Mouse (Mus musculus) v-Abl transformed pro-B cells (cell line): Measurements from ENCODE around the gene Dcpp1.
"Not testable (repeated sequence)": the region's sequence is repeated elsewhere in the genome, so short reads cannot be mapped to it uniquely, and the experiment has no call there.

ENCODE experiments used
- in situ Hi-C, 2 experiments: fragments of 400-800 bp; cut with MboI; formaldehyde crosslinking; loops; one replicate each; pipeline ENCODE4 v1.15.1; 2025; ENCODE audit not compliant: unreplicated experiment in 2 of 2

The Dcpp1 gene

GRCm38 (mm10) chr17:23880576-23880975, at the start of gene Dcpp1, which contains the start of gene Dcpp2:
Dcpp1 (plus strand) TSS chr17:23880876.
Dcpp2 (plus strand) TSS chr17:23880880.
- in situ Hi-C loops, result not testable (repeated sequence)

- in situ Hi-C loops, result no loop called here
These were observed 49.5 kb upstream of the Dcpp1 start for GRCm38 (mm10) chr17:23831201-23831600.

- in situ Hi-C loops, result no loop called here
These were observed 44.6 kb upstream of the Dcpp1 start, which contains the start of gene Prss33 for GRCm38 (mm10) chr17:23836006-23836575. Prss33 (minus strand) TSS chr17:23836056.

- in situ Hi-C loops, result no loop called here
These were observed 39.5 kb upstream of the Dcpp1 start for GRCm38 (mm10) chr17:23841145-23841544.

- in situ Hi-C loops, result no loop called here
These were observed 37.4 kb upstream of the Dcpp1 start for GRCm38 (mm10) chr17:23843141-23843811.

GRCm38 (mm10) chr17:23843812-23844273, 36.8 kb upstream of the Dcpp1 start, which contains the start of the genes Prss32 and Prss41:
Prss32 (plus strand) TSS chr17:23843855.
Prss41 (minus strand) TSS chr17:23844172.
- in situ Hi-C loops, result no loop called here

GRCm38 (mm10) chr17:23850028-23850427, 30.6 kb upstream of the Dcpp1 start:
- in situ Hi-C loops, result loop anchor here in 1 of 2 experiments (5.0 to 10.0 kb wide), 2 partner anchors 73 to 115 kb away; no protein-coding TSS in a partner anchor

- in situ Hi-C loops, result loop anchor here in 1 of 2 experiments (5.0 to 10.0 kb wide), 2 partner anchors 74 to 114 kb away; no protein-coding TSS in a partner anchor
These were observed 29.6 kb upstream of the Dcpp1 start for GRCm38 (mm10) chr17:23850853-23851749.

GRCm38 (mm10) chr17:23853292-23853691, 27.4 kb upstream of the Dcpp1 start:
- in situ Hi-C loops, result loop anchor here in 1 of 2 experiments (5.0 to 10.0 kb wide), 2 partner anchors 76 to 112 kb away; no protein-coding TSS in a partner anchor

GRCm38 (mm10) chr17:23854229-23854765, 26.4 kb upstream of the Dcpp1 start:
- in situ Hi-C loops, result loop anchor here in 1 of 2 experiments (5.0 to 10.0 kb wide), 2 partner anchors 77 to 111 kb away; no protein-coding TSS in a partner anchor

GRCm38 (mm10) chr17:23857193-23857592, 23.5 kb upstream of the Dcpp1 start:
- in situ Hi-C loops, result loop anchor here (5.0 to 10.0 kb wide), 2 partner anchors 80 to 108 kb away; no protein-coding TSS in a partner anchor

- in situ Hi-C loops, result loop anchor here (5.0 to 10.0 kb wide), 2 partner anchors 81 to 107 kb away; no protein-coding TSS in a partner anchor
These were observed 22.8 kb upstream of the Dcpp1 start for GRCm38 (mm10) chr17:23857913-23858312.

- in situ Hi-C loops, result no loop called here
These were observed 17.8 kb upstream of the Dcpp1 start for GRCm38 (mm10) chr17:23862926-23863325.

- in situ Hi-C loops, result no loop called here
These were observed 12.9 kb upstream of the Dcpp1 start, which contains the start of gene Prss21 for GRCm38 (mm10) chr17:23867756-23868155. Prss21 (plus strand) TSS chr17:23868056.

GRCm38 (mm10) chr17:23868513-23868912, 12.2 kb upstream of the Dcpp1 start:
- in situ Hi-C loops, result no loop called here

GRCm38 (mm10) chr17:23873884-23874856, 6.5 kb upstream of the Dcpp1 start:
- in situ Hi-C loops, result loop anchor here (5.0 kb wide), 2 partner anchors 83 to 88 kb away; partner anchors contain the start of gene Sbpl (in 1 of the 2)

GRCm38 (mm10) chr17:23876741-23877140, 3.9 kb upstream of the Dcpp1 start:
- in situ Hi-C loops, result no loop called here

GRCm38 (mm10) chr17:23877166-23877565, 3.5 kb upstream of the Dcpp1 start:
- in situ Hi-C loops, result no loop called here

- in situ Hi-C loops, result not testable (repeated sequence)
These were observed 36.5 kb downstream of the Dcpp1 start, which contains the start of gene Dcpp3 for GRCm38 (mm10) chr17:23917158-23917557. Dcpp3 (plus strand) TSS chr17:23917458.
